Mouse (Mus musculus) WW6 (cell line): ENCODE results near the gene Hnrnpm.

Source experiments
- DNase-seq: peaks from one replicate; pipeline ENCODE4 v3.0.0-alpha.2; 2013; ENCODE audit warnings: low read depth, low spot score

Gene Hnrnpm

DNA sequence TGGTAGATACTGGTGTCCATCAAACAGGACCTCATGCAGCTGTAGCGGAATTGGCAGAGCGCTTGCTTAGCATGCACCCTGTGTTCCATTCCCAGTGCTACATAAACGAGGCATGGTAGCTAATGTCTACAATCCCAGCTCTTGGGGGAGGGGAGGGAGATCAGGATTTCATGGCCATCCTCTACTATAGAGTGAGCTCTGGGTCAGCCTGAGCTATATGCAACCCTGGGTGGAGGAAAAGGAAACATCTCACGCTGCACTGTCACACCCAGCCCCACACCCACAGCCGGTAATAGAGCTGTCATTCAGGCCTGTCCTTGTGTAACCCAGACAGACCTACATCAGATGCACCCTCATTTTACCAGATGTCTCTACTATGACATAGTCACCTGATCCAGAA, 88.2 kb downstream of the Hnrnpm start:
- no peak for DNase-seq

DNA sequence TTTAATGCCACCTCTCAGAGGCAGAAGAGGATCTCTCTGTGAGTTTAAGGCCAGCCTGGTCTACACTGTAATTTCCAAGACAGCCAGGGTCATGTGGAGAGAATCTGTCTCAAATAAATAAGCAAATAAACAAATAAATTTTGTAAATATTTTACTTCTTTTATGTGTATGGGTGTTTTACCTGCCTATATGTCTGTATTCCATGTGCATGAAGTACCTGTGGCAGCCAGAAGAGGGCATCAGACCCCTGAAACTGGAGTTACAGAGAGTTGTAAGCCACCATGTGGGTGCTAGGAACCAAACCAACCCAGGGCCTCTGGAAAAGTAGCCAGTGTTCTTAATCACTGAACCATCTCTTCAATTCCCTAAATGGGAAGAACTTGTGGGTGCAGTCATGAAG, 89.4 kb downstream of the Hnrnpm start:
- DNase-seq, result no peak
